Mouse (Mus musculus): ENCODE data around the gene Lsm14b. TPM values are rescaled to one million over a fixed set of nuclear protein-coding genes. Genes with fewer than 3 reads are reported as not detected.

The Lsm14b gene
- polyA plus RNA-seq, 1 experiment from 2014 or later: 4.8 TPM

DNA sequence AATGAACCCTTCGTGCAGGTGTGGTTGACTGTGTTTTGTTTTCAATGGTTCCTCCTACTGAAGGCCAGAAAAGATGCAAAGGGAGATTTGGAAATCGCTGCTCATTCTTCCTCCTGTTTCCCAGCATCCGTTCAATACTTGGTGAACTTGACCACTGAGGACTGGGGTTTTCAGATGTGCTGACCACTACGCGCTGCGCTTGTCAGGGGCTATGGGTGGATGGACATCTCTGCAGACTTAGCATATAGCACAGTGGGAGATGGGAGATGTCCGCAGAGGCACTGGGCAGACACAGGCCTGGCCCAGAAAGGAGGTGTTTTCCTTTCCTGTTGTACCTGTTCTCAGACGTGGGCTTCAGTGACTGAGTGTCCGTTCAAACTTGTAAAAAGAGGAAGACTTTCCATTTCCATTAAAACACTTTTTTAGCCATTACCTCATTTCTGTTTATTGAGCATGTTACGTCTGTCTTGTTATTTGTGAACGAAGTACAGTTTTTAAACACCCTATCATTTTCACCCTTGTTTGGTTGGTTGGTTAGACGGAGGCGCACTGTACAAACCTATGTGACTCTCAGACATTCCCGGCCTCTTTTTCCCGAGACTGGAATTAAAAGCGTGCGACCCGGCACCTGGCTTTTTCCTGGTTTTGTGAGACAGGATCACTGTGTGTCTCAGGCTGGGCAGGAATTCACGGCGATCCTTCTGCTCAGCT is 45.1 kb downstream of the Lsm14b start:
- Histone ChIP-seq H3K4me3 (peak overlapping the region; percentile 79), H3K36me3 (peaks cover 38% of the 10 kb centered on the region), H3K9me3 (no peaks in the 10 kb centered on the region), H3K27ac (replicated peaks) (peak overlapping the region; percentile 81), H3K4me2 (peak overlapping the region; percentile 95), H3K9ac (peak overlapping the region; percentile 85), H3K27me3 (replicated peaks) (no peaks in the 10 kb centered on the region), H3K4me1 (peaks cover 15% of the 10 kb centered on the region)
- no peak; the same call in 1 of the 2 replicates for ATAC-seq (ENCODE audit: extremely low read depth, insufficient number of reproducible peaks, low FRiP score, low TSS enrichment)
- 31% methylated on average over 20 of the region's 20 CpGs for WGBS

DNA sequence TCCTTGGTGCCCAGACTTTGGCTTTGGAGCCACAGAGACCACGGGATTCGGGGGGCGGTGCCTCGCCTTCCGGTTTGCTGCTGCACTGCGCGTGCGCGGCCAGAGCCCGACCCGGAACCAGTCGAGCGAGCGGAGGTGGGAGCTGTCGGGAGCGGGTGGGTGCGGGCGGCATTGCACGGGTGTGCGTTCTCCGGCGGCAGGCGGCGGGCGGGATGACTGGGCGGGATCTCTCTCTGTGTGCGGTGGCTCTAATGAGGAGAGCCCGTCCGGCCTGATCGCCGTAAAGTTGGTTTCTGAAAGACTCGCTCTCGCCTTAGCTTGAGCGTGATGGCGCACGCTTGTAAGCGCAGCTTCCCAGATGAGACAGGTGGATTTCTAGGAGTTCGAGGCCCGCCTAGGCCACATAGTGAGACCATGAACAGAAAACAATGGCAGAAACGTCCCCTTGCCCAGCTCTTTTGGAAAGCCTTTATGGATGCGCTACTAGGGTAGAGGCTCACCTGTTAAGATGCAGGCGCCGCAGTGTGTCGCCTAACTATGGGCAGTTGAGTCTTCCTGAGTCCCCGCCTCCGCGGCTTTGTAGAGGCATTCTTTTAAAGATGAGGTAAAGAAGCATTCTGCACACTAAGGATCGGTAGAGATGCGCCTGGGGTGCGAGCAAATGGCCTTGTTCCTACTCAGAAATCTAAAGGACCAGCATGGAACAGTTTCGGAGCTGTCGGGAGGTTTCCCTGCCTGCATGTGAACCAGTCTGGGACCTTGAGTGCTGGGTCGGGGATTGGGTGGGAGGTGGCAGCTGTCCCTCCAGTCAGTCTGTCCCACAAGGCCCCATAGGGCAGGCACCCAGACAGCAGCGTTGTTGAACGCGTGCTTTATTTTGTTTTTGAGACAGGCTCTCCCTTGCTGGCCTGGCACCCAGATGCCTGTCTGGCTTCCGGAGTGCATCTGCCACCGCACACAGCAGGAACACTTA is 46.0 kb downstream of the Lsm14b start, which contains the start of gene Mtg2:
TSS of gene Mtg2 (plus strand) at position 108 of the 973 bp plus-strand sequence.
- 5% methylated on average over 58 of the region's 58 CpGs for WGBS
- Histone ChIP-seq H3K9me3 (no peaks in the 10 kb centered on the region), H3K4me1 (peaks cover 15% of the 10 kb centered on the region), H3K9ac (peak within 1 kb of the TSS; percentile 85), H3K4me2 (peak within 1 kb of the TSS; percentile 95), H3K27me3 (replicated peaks) (no peaks in the 10 kb centered on the region), H3K4me3 (peak within 1 kb of the TSS; percentile 79), H3K27ac (replicated peaks) (peak within 1 kb of the TSS; percentile 81), H3K36me3 (peaks cover 35% of the 10 kb centered on the region)
- ATAC-seq (ENCODE audit: extremely low read depth, insufficient number of reproducible peaks, low FRiP score, low TSS enrichment): peak; percentile 82

DNA sequence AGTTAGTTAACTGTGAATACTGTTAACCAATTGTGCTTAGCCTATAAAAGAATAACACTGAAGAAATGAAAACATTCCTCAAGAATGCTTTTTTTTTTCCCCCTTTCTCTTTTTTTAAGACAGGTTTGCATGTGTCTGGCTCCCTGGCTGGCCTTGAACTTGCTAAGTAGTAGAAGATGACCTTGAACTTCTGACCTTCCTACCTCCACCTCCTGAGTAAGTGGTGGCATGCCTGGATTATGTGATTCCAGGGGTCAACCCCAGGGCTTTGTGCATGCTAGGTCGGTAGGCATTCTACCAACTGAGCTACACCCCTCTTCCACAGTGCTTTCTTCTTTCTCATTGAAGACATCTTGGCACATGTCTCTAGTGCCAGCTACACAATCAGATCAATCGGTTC is 46.9 kb downstream of the Lsm14b start:
- Histone ChIP-seq H3K9ac (peak overlapping the region; percentile 14; the same call in 1 of the 2 replicates), H3K4me2 (no peak overlapping the region), H3K4me1 (peaks cover 15% of the 10 kb centered on the region), H3K36me3 (peaks cover 35% of the 10 kb centered on the region), H3K27me3 (replicated peaks) (no peaks in the 10 kb centered on the region), H3K4me3 (peak overlapping the region; percentile 79; the same call in 1 of the 2 replicates), H3K9me3 (no peaks in the 10 kb centered on the region), H3K27ac (replicated peaks) (no peak overlapping the region)
- WGBS: 73% methylated on average over 2 of the region's 2 CpGs
- no peak for ATAC-seq (ENCODE audit: extremely low read depth, insufficient number of reproducible peaks, low FRiP score, low TSS enrichment)

DNA sequence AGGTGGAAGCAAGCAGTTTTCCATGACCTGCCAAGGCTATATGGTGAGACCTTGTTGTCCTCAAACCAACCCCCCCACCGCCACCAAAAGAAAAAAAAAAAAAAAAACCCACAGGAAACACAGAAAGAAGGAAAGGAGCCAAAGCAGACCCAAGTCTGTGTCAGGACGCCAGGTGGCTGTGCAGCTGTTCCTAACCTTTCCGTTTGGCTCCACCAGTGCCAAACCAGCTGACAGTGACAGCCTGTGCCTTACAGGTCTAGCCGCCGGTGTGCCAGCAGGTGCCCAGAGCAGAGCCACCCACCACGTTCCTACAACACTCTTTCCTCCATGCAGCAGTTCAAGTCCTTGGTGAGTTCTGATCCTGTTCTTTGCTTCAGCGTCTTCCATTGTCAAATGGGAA is 48.1 kb downstream of the Lsm14b start:
- H3K27me3 ChIP-seq (replicated peaks): no peaks in the 10 kb centered on the region
- H3K27ac ChIP-seq (replicated peaks): no peak overlapping the region
- no peaks in the 10 kb centered on the region for H3K9me3 ChIP-seq
- peaks cover 15% of the 10 kb centered on the region for H3K4me1 ChIP-seq
- no peak overlapping the region for H3K4me2 ChIP-seq
- 81% methylated on average over 7 of the region's 7 CpGs for WGBS
- no peak overlapping the region for H3K4me3 ChIP-seq
- ATAC-seq (ENCODE audit: extremely low read depth, insufficient number of reproducible peaks, low FRiP score, low TSS enrichment): no peak
- no peak overlapping the region for H3K9ac ChIP-seq
- H3K36me3 ChIP-seq: peaks cover 36% of the 10 kb centered on the region

DNA sequence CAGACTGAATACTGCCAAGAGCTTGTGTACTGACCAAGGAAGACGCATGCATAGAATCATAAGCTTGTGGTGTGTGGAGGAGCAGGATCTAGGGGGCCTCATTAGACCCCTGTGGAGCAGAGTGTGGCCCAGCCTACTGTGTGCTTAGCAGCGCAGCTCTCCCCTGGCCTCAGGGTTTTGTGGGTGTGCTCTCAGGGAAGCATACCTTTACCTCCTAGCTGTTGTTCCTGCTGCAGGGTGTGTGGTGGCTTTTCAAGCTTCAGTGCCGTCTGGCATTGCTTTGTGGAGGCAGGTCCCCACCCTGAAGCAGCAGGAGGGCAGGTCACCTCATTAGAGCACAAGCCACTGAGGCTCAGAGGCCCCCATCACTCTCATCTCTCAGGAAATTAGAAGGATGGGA is 52.8 kb downstream of the Lsm14b start:
- H3K27me3 ChIP-seq (replicated peaks): no peaks in the 10 kb centered on the region
- no peak overlapping the region for H3K4me3 ChIP-seq
- peaks cover 63% of the 10 kb centered on the region for H3K36me3 ChIP-seq
- no peak overlapping the region for H3K4me2 ChIP-seq
- no peak overlapping the region for H3K27ac ChIP-seq (replicated peaks)
- no peak for ATAC-seq (ENCODE audit: extremely low read depth, insufficient number of reproducible peaks, low FRiP score, low TSS enrichment)
- H3K4me1 ChIP-seq: no peaks in the 10 kb centered on the region
- 76% methylated on average over 3 of the region's 3 CpGs for WGBS
- H3K9me3 ChIP-seq: no peaks in the 10 kb centered on the region
- H3K9ac ChIP-seq: no peak overlapping the region

DNA sequence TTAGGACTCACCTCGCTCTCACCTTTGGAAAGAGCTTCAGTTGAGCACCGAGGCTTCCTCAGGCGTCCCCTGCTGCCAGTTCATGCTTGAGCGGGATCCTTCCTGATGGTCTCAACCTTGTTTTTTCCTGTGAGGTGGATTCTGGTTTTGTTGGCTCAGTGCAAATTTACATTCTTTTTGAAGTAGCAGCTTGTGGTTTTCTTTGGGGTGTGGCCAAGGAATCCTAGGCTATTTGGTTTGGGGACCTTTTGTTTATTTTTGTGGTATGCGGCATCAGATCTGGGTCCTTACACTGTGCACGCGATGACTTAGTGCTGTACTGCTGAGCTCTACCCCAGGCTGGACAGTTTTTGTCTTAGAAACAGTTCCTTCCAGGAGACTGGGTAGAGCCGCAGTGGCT is 55.9 kb downstream of the Lsm14b start:
- 91% methylated on average over 8 of the region's 8 CpGs for WGBS
- ATAC-seq (ENCODE audit: extremely low read depth, insufficient number of reproducible peaks, low FRiP score, low TSS enrichment): no peak
- no peak overlapping the region for H3K4me2 ChIP-seq
- no peaks in the 10 kb centered on the region for H3K9me3 ChIP-seq
- peaks cover 6% of the 10 kb centered on the region; the same call in 1 of the 2 replicates for H3K4me1 ChIP-seq
- peaks cover 73% of the 10 kb centered on the region for H3K36me3 ChIP-seq
- H3K9ac ChIP-seq: no peak overlapping the region
- H3K27me3 ChIP-seq (replicated peaks): no peaks in the 10 kb centered on the region
- H3K4me3 ChIP-seq: no peak overlapping the region
- H3K27ac ChIP-seq (replicated peaks): no peak overlapping the region

DNA sequence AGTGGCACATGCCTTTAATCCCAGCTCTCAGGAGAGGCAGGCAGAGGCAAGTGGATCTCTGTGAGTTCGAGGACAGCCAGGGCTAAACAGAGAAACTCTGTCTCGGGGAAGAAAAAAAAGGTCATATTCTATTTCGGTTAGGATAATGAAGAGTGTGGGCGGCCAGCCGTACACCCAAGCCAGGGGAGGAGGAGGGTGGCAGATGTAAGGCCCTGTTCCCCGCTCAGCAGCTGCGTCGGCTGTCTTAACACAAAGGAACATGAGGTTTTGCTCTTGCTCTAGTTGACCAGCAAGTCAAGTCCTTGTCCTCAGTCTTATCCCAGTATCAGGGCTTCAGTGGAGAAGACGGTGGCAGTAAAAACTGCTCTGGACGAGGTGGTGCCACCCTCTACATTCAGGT is 58.3 kb downstream of the Lsm14b start:
- WGBS: 83% methylated on average over 10 of the region's 10 CpGs
- Histone ChIP-seq H3K27ac (replicated peaks) (no peak overlapping the region), H3K9me3 (no peaks in the 10 kb centered on the region), H3K4me3 (no peak overlapping the region), H3K4me2 (no peak overlapping the region), H3K9ac (no peak overlapping the region), H3K4me1 (peaks cover 6% of the 10 kb centered on the region; the same call in 1 of the 2 replicates), H3K27me3 (replicated peaks) (no peaks in the 10 kb centered on the region), H3K36me3 (peaks cover 73% of the 10 kb centered on the region)
- ATAC-seq (ENCODE audit: extremely low read depth, insufficient number of reproducible peaks, low FRiP score, low TSS enrichment): no peak

DNA sequence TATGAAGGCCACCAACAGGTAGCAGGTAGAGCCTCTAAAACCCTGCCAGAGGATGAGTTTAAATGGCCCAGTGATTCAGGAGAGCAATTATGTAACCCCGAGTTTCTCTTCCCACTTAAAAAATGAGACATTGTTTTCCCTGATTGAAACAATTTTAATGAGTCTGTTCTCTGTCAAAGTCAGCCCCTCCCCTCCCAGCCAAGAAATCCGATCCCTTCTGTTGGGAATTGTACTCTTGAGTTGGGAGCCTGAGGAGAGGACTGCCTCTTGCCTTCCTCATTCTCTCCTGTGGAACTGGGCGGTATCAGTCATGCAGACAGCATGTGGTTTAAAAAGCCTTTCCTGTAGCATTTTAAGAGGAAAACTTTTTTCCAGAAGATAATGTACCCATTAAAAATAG is 59.8 kb downstream of the Lsm14b start:
- 0 out of 2 replicates have a peak, but pooled peaks cover 2% of the 10 kb centered on the region for H3K27me3 ChIP-seq (replicated peaks)
- peaks cover 6% of the 10 kb centered on the region; the same call in 1 of the 2 replicates for H3K4me1 ChIP-seq
- H3K36me3 ChIP-seq: peaks cover 59% of the 10 kb centered on the region
- H3K9ac ChIP-seq: no peak overlapping the region
- 38% methylated on average over 3 of the region's 3 CpGs for WGBS
- H3K27ac ChIP-seq (replicated peaks): no peak overlapping the region
- H3K9me3 ChIP-seq: no peaks in the 10 kb centered on the region
- no peak overlapping the region for H3K4me3 ChIP-seq
- no peak overlapping the region for H3K4me2 ChIP-seq
- no peak for ATAC-seq (ENCODE audit: extremely low read depth, insufficient number of reproducible peaks, low FRiP score, low TSS enrichment)

Other genes with a start within 250 kb of the Lsm14b start
- 1.7 and 1.9 TPM in 2 replicates for gene Taf4, start 48.3 kb upstream of the Lsm14b start, polyA plus RNA-seq (2015; fragmentation: Nextera tagmentation; extraction: Ambion mirVana)
- gene Psma7, start 17.4 kb downstream of the Lsm14b start, polyA plus RNA-seq (2015; fragmentation: Nextera tagmentation; extraction: Ambion mirVana): 382 and 477 TPM in 2 replicates
- 2.5 and 3.0 TPM in 2 replicates for gene Ss18l1, start 17.5 kb downstream of the Lsm14b start, polyA plus RNA-seq (2015; fragmentation: Nextera tagmentation; extraction: Ambion mirVana)
- gene Mtg2, start 45.6 kb downstream of the Lsm14b start, polyA plus RNA-seq (2015; fragmentation: Nextera tagmentation; extraction: Ambion mirVana): 23.9 and 24.8 TPM in 2 replicates
- not detected in 2 replicates for gene Hrh3, start 79.5 kb downstream of the Lsm14b start, polyA plus RNA-seq (2015; fragmentation: Nextera tagmentation; extraction: Ambion mirVana)
- 34.1 and 37.8 TPM in 2 replicates for gene Osbpl2, start 94.3 kb downstream of the Lsm14b start, polyA plus RNA-seq (2015; fragmentation: Nextera tagmentation; extraction: Ambion mirVana)
- 150 and 155 TPM in 2 replicates for gene Adrm1, start 146.5 kb downstream of the Lsm14b start, polyA plus RNA-seq (2015; fragmentation: Nextera tagmentation; extraction: Ambion mirVana)
- gene Lama5, start 200.9 kb downstream of the Lsm14b start, polyA plus RNA-seq (2015; fragmentation: Nextera tagmentation; extraction: Ambion mirVana): 21.6 and 22.5 TPM in 2 replicates
- gene Rps21, start 232.4 kb downstream of the Lsm14b start, polyA plus RNA-seq (2015; fragmentation: Nextera tagmentation; extraction: Ambion mirVana): 332 and 351 TPM in 2 replicates
- 9.0 and 9.3 TPM in 2 replicates for gene Cables2, start 248.5 kb downstream of the Lsm14b start, polyA plus RNA-seq (2015; fragmentation: Nextera tagmentation; extraction: Ambion mirVana)